Mouse (Mus musculus): ENCODE data around the gene Ctag2. TPM values are rescaled to one million over a fixed set of nuclear protein-coding genes. Genes with fewer than 3 reads are reported as not detected.

Gene Ctag2
- not detected in 3 replicates for total RNA-seq (2017)

GRCm38 (mm10) chrX:65047344-65047743 lies at the start of gene Ctag2:
Gene Ctag2, plus strand, starts transcription at chrX:65047644.
- ATAC-seq (replicated peaks; ENCODE audit: insufficient number of reproducible peaks, low FRiP score, low TSS enrichment, poor library complexity, severe bottlenecking): no peak
